Mouse (Mus musculus) neural tube, embryonic 14.5 days (tissue): Measurements from ENCODE around the gene Inpp5a. TPM values are rescaled to one million over a fixed set of nuclear protein-coding genes. Genes with fewer than 3 reads are reported as not detected.
"Not testable (repeated sequence)": the region's sequence is repeated elsewhere in the genome, so short reads cannot be mapped to it uniquely, and the experiment has no call there.

Source experiments
- ATAC-seq: fragments of 200-750 bp; cut with Nextera tagmentation; 2 replicates; pipeline ENCODE4 v1.8.0; 2017; ENCODE audit warnings: low read depth, mild to moderate bottlenecking, moderate TSS enrichment, moderate library complexity
- H3K27ac ChIP-seq: fragments of 300-500 bp; sonication (generic); 2 replicates; pipeline ENCODE4 v1.5.1; 2014; ENCODE audit warnings: low read depth, mild to moderate bottlenecking, control low read depth, low read length, moderate library complexity, mixed read lengths
- H3K27me3 ChIP-seq: fragments of 300-500 bp; sonication (generic); 2 replicates; pipeline ENCODE4 v1.6.1; 2014; ENCODE audit warnings: low read length; ENCODE audit not compliant: control insufficient read depth, insufficient read depth
- H3K36me3 ChIP-seq: fragments of 300-500 bp; sonication (generic); 2 replicates; pipeline ENCODE4 v1.6.1; 2014; ENCODE audit warnings: low read length, mixed read lengths; ENCODE audit not compliant: control insufficient read depth, insufficient read depth
- H3K4me1 ChIP-seq: fragments of 300-500 bp; sonication (generic); 2 replicates; pipeline ENCODE4 v1.6.1; 2014; ENCODE audit warnings: low read length; ENCODE audit not compliant: control insufficient read depth, insufficient read depth
- H3K4me2 ChIP-seq: fragments of 300-500 bp; sonication (generic); 2 replicates; pipeline ENCODE4 v1.6.1; 2014; ENCODE audit warnings: mild to moderate bottlenecking, low read depth, low read length, control low read depth
- H3K4me3 ChIP-seq: fragments of 300-500 bp; sonication (generic); 2 replicates; pipeline ENCODE4 v1.5.1; 2014; ENCODE audit warnings: low read depth, low read length, control low read depth, mixed read lengths
- H3K9ac ChIP-seq: fragments of 300-500 bp; sonication (generic); replicated peaks from 2 replicates; pipeline ENCODE4 v1.6.1; 2014; ENCODE audit warnings: low read depth, mild to moderate bottlenecking, control low read depth, low read length, mixed read lengths
- H3K9me3 ChIP-seq: fragments of 300-500 bp; sonication (generic); 2 replicates; pipeline ENCODE4 v1.6.1; 2016; ENCODE audit warnings: low read length; ENCODE audit not compliant: control insufficient read depth
- WGBS: fragments of 180-500 bp; shearing (Covaris S2); extraction: QIAGEN DNeasy Blood & Tissue Kit; methylation state at CpG from one replicate; pipeline ENCODE4 v1.1.7; 2014; 5-methylcytosine and 5-hydroxymethylcytosine counted together
- polyA plus RNA-seq: library from polyadenylated mRNA; unstranded; fragments of >200 nt; fragmentation: Nextera tagmentation; extraction: Ambion mirVana; gene quantifications from 2 replicates; pipeline ENCODE4 v1.2.1, GENCODE M21; 2014

Inpp5a gene
- polyA plus RNA-seq, 1 experiment from 2014 or later, result 25.3 TPM

DNA sequence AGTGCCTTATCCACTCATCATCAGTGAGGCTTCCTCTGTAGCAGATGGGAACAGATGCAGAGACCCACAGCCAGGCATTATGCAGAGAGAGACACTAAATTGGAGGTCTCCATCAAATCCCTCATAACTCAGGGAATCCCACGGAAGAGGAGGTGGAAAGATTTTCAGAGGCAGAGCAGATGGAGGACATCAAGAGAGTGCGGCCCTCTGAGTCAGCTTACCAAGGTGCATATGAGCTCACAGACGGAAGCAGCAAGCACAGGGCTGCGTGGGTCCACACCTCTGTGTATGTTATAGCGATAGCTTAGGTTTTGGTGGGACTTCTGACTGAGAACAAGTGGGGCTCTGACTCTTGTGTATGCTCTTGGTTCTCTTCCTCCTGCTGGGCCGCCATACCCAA lies 33.9 kb downstream of the Inpp5a start:
- no peak for ATAC-seq
- WGBS, result 91% methylated on average over 6 of the region's 6 CpGs

DNA sequence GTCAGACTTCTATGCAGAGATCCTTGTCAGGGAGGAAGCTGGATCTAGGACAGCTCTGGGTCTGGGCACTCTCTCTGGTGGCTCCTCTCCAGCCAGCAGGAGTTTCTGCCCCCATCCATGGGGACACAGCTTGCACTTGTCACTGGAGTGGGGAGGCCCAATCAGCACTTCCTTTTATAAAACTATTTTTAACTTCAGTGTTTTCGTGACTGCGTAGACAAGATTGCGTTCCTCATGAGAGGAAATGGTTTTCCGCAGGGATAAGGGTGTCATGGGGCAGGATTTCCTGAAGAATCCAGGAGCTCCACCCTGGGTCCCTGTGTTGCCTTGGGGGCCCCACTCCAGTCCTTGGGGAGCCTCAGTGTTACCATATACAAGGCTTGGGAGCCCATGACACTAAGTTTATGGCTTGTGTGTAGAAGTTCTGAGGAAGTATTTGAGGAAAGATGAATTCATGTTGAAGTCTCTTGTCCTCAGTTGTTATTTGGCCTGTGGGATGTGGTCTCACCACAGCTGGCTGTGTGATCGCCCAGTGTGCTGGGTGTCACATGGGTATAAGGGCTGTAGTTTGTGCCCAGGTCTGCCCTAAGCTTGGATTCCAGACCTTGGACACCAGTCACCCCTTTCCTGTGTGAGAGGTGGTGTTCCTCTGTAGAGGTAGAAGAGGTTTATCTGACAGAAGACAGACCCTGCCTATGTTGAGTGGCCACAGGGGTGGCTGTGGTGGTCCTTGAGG lies 45.4 kb downstream of the Inpp5a start:
- H3K4me2 ChIP-seq, result no peak overlapping the region
- no peaks in the 10 kb centered on the region for H3K27me3 ChIP-seq
- no peaks in the 10 kb centered on the region for H3K9me3 ChIP-seq
- no peaks in the 10 kb centered on the region for H3K36me3 ChIP-seq
- no peak for ATAC-seq
- no peak overlapping the region for H3K9ac ChIP-seq
- WGBS, result 86% methylated on average over 5 of the region's 5 CpGs
- H3K4me1 ChIP-seq, result no peaks in the 10 kb centered on the region; the same call in 1 of the 2 replicates
- H3K4me3 ChIP-seq, result no peak overlapping the region
- no peak overlapping the region for H3K27ac ChIP-seq

More for the DNA sequence above, 33.9 kb downstream of the Inpp5a start:
- Histone ChIP-seq H3K4me2 (no peak overlapping the region), H3K9me3 (no peaks in the 10 kb centered on the region), H3K4me3 (no peak overlapping the region), H3K4me1 (no peaks in the 10 kb centered on the region), H3K9ac (no peak overlapping the region), H3K27ac (no peak overlapping the region), H3K27me3 (no peaks in the 10 kb centered on the region), H3K36me3 (no peaks in the 10 kb centered on the region)

DNA sequence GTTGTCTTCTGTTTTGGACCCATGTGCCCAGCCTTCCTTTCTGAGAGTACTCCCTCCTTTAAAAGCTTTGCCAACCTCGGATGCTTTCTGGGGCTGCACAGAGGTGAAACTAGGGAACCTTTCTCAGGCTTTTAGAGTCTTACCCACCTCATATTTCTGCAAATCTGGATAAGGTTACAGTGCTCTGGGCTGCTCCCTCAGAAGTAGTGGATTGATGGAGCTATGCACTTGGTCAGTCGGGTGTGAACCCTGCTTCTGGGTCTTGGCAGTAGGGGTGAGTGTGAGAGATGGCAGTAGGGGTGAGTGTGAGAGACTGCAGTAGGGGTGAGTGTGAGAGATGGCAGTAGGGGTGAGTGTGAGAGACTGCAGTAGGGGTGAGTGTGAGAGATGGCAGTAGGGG lies 46.0 kb downstream of the Inpp5a start:
- H3K4me3 ChIP-seq, H3K27ac ChIP-seq, H3K36me3 ChIP-seq, H3K9ac ChIP-seq, H3K27me3 ChIP-seq, H3K4me1 ChIP-seq, H3K4me2 ChIP-seq, H3K9me3 ChIP-seq, ATAC-seq: not testable (repeated sequence)
- WGBS, result 94% methylated on average over 2 of the region's 2 CpGs

DNA sequence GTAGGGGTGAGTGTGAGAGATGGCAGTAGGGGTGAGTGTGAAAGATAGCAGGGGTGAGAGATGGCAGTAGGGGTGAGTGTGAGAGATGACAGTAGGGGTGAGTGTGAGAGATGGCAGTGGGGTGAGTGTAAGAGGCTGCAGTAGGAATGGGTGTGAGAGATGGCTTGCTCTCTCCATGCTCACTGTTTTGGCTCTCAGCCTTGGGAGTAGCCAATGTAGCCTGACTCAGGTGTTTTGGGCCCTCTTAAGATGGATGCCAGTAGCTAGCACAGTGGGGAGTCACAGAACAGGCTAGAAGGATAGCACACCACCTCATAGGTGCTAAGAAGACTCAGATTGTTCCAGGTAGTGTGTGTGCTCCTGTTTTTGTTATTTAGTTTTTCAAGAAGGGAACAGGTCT lies 46.8 kb downstream of the Inpp5a start:
- no peak for ATAC-seq
- H3K27ac ChIP-seq, result no peak overlapping the region
- H3K27me3 ChIP-seq, result no peaks in the 10 kb centered on the region
- no peak overlapping the region for H3K4me3 ChIP-seq
- no peaks in the 10 kb centered on the region for H3K36me3 ChIP-seq
- no peak overlapping the region for H3K9ac ChIP-seq
- H3K4me2 ChIP-seq, result no peak overlapping the region
- no peaks in the 10 kb centered on the region; the same call in 1 of the 2 replicates for H3K4me1 ChIP-seq
- no peaks in the 10 kb centered on the region for H3K9me3 ChIP-seq

DNA sequence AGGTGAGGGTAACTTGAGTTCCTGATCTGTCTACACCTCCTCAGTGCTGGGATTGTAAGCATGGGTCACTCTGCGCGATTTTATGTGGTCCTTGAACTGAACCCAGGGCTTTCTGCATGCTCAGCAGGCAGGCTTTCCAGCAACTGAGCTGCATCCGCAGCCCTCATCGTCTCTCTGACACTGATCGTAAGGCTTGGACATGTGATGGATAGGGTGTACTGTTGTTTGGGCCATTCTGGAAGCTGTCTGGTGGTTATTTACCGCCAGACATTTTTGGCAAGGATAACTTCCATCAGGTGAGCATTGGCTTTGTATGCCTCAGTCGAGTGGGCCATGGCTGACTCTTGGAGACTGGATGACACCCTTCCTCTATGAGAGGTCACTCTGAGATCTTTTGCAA lies 48.0 kb downstream of the Inpp5a start:
- no peaks in the 10 kb centered on the region for H3K27me3 ChIP-seq
- peaks cover 4% of the 10 kb centered on the region; the same call in 1 of the 2 replicates for H3K4me1 ChIP-seq
- H3K9ac ChIP-seq, result no peak overlapping the region
- H3K9me3 ChIP-seq, result no peaks in the 10 kb centered on the region
- WGBS, result 74% methylated on average over 7 of the region's 7 CpGs
- no peak for ATAC-seq
- H3K27ac ChIP-seq, result no peak overlapping the region
- H3K36me3 ChIP-seq, result no peaks in the 10 kb centered on the region
- no peak overlapping the region for H3K4me3 ChIP-seq
- no peak overlapping the region for H3K4me2 ChIP-seq

DNA sequence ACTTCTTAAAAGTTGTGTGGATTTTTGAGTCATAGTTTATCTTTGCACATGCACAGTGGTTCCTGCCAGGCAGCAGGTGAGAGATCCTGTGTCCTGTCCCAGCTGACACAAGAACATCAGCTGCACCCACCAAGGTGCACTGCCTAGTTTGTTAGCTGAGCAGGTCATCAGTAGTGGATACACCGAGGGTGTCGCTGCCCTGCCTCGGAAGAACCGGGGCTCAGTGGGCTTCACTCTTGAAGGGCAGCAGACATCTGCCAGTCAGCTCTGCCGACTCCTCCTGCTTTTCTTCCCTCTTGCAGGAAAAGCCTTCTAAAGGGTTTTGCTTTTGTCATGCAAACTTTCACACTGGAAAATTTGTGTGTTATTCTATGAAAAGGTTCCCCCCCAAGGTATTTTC lies 48.6 kb downstream of the Inpp5a start:
- ATAC-seq, result no peak
- Histone ChIP-seq H3K27ac (no peak overlapping the region), H3K4me2 (no peak overlapping the region), H3K27me3 (no peaks in the 10 kb centered on the region), H3K9ac (no peak overlapping the region), H3K4me3 (no peak overlapping the region), H3K36me3 (no peaks in the 10 kb centered on the region), H3K9me3 (no peaks in the 10 kb centered on the region), H3K4me1 (peaks cover 4% of the 10 kb centered on the region; the same call in 1 of the 2 replicates)
- 48% methylated on average over 5 of the region's 5 CpGs for WGBS

DNA sequence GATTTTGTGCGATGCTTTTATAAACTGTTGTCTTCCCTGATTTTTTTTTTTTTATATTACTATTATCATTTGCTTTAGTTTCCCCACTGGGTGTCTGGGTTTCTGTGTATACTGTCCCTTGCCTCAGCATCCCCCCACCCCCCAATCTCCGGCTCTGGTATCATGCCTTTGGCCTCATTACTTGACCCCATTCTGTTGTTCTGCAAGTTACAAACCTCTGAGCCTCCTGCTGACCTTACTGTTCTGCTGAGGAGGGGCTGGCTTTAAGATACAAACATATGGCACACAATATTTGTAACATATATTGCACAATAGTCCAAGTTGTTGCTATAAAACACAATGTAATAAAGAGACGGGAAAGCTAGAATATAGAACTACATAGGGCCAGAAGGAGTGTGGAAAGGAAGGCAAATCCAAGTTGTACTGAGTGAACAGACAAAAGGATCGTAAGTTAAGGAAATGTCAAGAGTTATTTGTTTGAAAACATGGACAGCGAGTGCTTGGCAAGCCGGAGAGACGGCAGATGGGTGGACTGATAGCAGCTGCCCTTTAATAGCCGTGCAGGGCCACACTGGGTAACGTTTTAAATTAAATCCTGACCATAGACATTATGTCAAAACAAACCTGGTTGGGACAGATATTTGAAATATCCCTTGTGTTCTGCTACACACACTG lies 49.2 kb downstream of the Inpp5a start:
- peaks cover 4% of the 10 kb centered on the region; the same call in 1 of the 2 replicates for H3K4me1 ChIP-seq
- no peak overlapping the region for H3K4me2 ChIP-seq
- no peak for ATAC-seq
- H3K27me3 ChIP-seq, result no peaks in the 10 kb centered on the region
- no peak overlapping the region for H3K9ac ChIP-seq
- H3K36me3 ChIP-seq, result no peaks in the 10 kb centered on the region
- no peaks in the 10 kb centered on the region for H3K9me3 ChIP-seq
- no peak overlapping the region for H3K27ac ChIP-seq
- no peak overlapping the region for H3K4me3 ChIP-seq
- WGBS, result 25% methylated on average over 9 of the region's 9 CpGs

DNA sequence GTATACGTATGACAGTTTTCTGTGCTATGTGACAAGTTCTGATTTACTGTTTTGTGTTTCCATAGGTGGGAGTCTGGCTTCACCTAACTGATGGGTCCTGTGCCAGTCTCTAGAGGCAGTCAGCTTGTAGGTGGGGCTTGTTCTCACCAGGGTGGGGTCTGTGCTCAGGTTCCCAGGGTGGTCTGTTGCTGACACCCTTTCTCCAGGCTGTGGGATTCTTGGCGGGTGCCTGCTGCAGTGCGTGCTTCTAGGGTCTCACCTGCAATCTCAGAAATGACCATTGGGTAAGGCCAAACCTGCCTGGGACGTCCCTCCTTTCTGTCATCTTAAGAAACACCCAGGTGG lies 49.7 kb downstream of the Inpp5a start:
- no peak overlapping the region for H3K9ac ChIP-seq
- no peaks in the 10 kb centered on the region for H3K27me3 ChIP-seq
- peaks cover 4% of the 10 kb centered on the region; the same call in 1 of the 2 replicates for H3K4me1 ChIP-seq
- no peak overlapping the region for H3K27ac ChIP-seq
- whole genome bisulfite sequencing, result 64% methylated on average over 4 of the region's 4 CpGs
- no peak overlapping the region for H3K4me2 ChIP-seq
- H3K9me3 ChIP-seq, result no peaks in the 10 kb centered on the region
- H3K4me3 ChIP-seq, result no peak overlapping the region
- no peak for ATAC-seq
- no peaks in the 10 kb centered on the region for H3K36me3 ChIP-seq

DNA sequence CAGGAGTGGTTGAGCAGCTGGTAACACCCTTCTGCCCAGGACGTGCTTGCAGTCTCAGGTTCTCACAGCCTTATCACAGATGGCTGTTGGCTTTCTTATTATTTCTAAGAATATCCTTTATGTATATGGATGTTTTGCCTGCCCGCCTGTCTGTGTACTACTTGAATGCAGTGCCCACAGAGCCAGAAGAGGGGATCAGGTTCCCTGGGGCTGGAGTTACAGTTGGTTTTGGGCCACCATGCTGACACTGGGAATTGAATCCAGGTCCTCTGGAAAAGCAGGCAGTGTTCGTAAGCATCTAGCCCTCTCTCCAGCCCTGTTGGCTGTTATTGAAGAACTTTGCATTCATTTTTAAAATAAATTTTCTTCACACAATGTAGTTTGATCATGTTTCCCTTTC lies 50.1 kb downstream of the Inpp5a start:
- H3K9ac ChIP-seq, result no peak overlapping the region
- no peak overlapping the region for H3K4me2 ChIP-seq
- 64% methylated on average over 3 of the region's 3 CpGs for WGBS
- H3K4me3 ChIP-seq, result no peak overlapping the region
- H3K27ac ChIP-seq, result no peak overlapping the region
- H3K27me3 ChIP-seq, result no peaks in the 10 kb centered on the region
- ATAC-seq, result no peak
- H3K9me3 ChIP-seq, result no peaks in the 10 kb centered on the region
- peaks cover 4% of the 10 kb centered on the region; the same call in 1 of the 2 replicates for H3K4me1 ChIP-seq
- no peaks in the 10 kb centered on the region for H3K36me3 ChIP-seq
